Mouse (Mus musculus) midbrain, embryonic 14.5 days (tissue): Measurements from ENCODE around the gene Dnajc16. TPM values are rescaled to one million over a fixed set of nuclear protein-coding genes. Genes with fewer than 3 reads are reported as not detected.
A peak's percentile ranks its signal among the peaks of the same experiment; 100 is the strongest.

ENCODE experiments used
- ATAC-seq: fragments of 200-750 bp; cut with Nextera tagmentation; 2 replicates; pipeline ENCODE4 v1.8.0; 2017; ENCODE audit warnings: moderate number of reproducible peaks, moderate library complexity; ENCODE audit not compliant: low FRiP score, low TSS enrichment
- DNase-seq: peaks from one replicate; pipeline ENCODE4 v3.0.0-alpha.2; 2015
- H3K27ac ChIP-seq: fragments of 300-500 bp; sonication (generic); replicated peaks from 2 replicates; pipeline ENCODE4 v1.5.1; 2014; ENCODE audit warnings: mild to moderate bottlenecking, low read depth, low read length, moderate library complexity
- H3K27me3 ChIP-seq: fragments of 300-500 bp; sonication (generic); 2 replicates; pipeline ENCODE4 v1.6.1; 2014; ENCODE audit warnings: low read length, control low read depth, mixed read lengths; ENCODE audit not compliant: control insufficient read depth, insufficient read depth
- H3K36me3 ChIP-seq: fragments of 300-500 bp; sonication (generic); 2 replicates; pipeline ENCODE4 v1.6.1; 2014; ENCODE audit warnings: low read length, control low read depth; ENCODE audit not compliant: control insufficient read depth, insufficient read depth
- H3K4me1 ChIP-seq: fragments of 300-500 bp; sonication (generic); 2 replicates; pipeline ENCODE4 v1.6.1; 2014; ENCODE audit warnings: mild to moderate bottlenecking, antibody characterized with exemption, low read length, control low read depth; ENCODE audit not compliant: control insufficient read depth, insufficient read depth
- H3K4me2 ChIP-seq: fragments of 300-500 bp; sonication (generic); 2 replicates; pipeline ENCODE4 v1.6.1; 2014; ENCODE audit warnings: mild to moderate bottlenecking, low read length, moderate library complexity
- H3K4me3 ChIP-seq: fragments of 300-500 bp; sonication (generic); replicated peaks from 2 replicates; pipeline ENCODE4 v1.5.1; 2014; ENCODE audit warnings: low read depth, low read length
- H3K9ac ChIP-seq: fragments of 300-500 bp; sonication (generic); replicated peaks from 2 replicates; pipeline ENCODE4 v1.6.1; 2014; ENCODE audit warnings: mild to moderate bottlenecking, low read length, moderate library complexity
- H3K9me3 ChIP-seq: fragments of 300-500 bp; sonication (generic); 2 replicates; pipeline ENCODE4 v1.6.1; 2016; ENCODE audit warnings: low read length, control low read depth, mixed read lengths; ENCODE audit not compliant: control insufficient read depth
- WGBS: fragments of 180-500 bp; shearing (Covaris S2); extraction: QIAGEN DNeasy Blood & Tissue Kit; methylation state at CpG from one replicate; pipeline ENCODE4 v1.1.7; 2014; 5-methylcytosine and 5-hydroxymethylcytosine counted together
- polyA plus RNA-seq: library from polyadenylated mRNA; unstranded; fragments of >200 nt; fragmentation: Nextera tagmentation; extraction: Ambion mirVana; gene quantifications from 2 replicates; pipeline ENCODE4 v1.2.1, GENCODE M21; 2014

Gene Dnajc16
- polyA plus RNA-seq, 1 experiment from 2014 or later: 6.0 TPM

DNA sequence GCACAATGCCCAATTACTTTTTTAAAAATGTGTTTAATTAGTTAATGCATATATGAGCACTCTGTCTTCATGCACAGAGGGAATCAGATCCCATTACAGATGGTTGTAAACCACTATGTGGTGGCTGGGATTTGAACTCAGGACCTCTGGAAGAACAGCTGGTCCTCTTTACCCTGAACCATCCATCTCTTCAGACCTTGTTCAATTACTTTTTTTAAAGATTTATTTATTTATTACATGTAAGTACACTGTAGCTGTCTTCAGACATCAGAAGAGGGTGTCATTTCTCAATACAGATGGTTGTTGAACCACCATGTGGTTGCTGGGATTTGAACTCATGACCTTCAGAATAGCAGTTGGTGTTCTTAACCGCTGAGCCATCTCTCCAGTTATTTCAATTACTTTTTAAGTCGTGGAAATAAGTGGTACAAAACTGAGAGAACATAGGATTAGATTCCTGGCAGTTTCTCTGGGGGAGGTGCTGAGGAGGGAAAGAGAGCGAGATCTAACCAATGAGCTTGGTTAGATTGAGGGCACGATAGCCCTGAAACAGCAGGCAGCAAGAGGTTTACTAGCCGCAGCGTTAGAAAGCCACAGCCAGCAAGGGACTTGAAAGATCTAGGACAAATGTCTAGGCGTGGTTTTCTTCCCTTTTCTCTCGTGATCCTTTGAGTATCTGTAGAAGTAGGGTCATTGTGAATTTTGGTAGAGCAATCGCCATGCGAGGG is 2.0 kb upstream of the Dnajc16 start:
- Histone ChIP-seq H3K36me3 (peaks cover 19% of the 10 kb centered on the region), H3K27ac (peak overlapping the region; percentile 91), H3K4me3 (peak overlapping the region; percentile 75), H3K4me1 (peaks cover 16% of the 10 kb centered on the region), H3K9ac (no peak overlapping the region), H3K27me3 (no peaks in the 10 kb centered on the region), H3K4me2 (peak overlapping the region; percentile 69), H3K9me3 (no peaks in the 10 kb centered on the region)
- WGBS: 11% methylated on average over 10 of the region's 10 CpGs
- DNase-seq (no peak), ATAC-seq (no peak)

DNA sequence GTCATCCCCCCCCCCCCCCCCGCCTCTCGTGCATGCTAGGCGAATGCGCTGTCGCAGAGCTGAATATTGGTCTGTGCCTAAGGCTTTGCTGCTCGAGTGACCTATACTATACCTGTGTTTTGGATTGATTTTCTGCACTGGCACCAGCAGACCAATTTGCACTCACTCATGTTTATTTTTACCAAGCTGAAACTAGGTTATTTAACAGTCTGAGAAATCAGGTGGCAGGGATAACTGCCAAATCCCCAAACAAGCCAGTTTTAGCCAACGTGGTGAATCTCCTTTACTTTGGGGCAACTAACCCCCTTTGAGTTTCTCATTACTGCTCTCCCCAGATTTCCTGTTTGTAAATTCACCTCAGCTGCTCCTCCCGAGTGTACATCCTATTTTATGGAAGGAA is 1.2 kb upstream of the Dnajc16 start:
- 87% methylated on average over 8 of the region's 8 CpGs for WGBS
- H3K4me2 ChIP-seq: no peak overlapping the region
- no peak overlapping the region for H3K27ac ChIP-seq
- H3K36me3 ChIP-seq: peaks cover 19% of the 10 kb centered on the region
- H3K4me1 ChIP-seq: peaks cover 16% of the 10 kb centered on the region
- no peaks in the 10 kb centered on the region for H3K27me3 ChIP-seq
- H3K9ac ChIP-seq: no peak overlapping the region
- H3K9me3 ChIP-seq: no peaks in the 10 kb centered on the region
- H3K4me3 ChIP-seq: no peak overlapping the region
- DNase-seq: no peak
- no peak for ATAC-seq

DNA sequence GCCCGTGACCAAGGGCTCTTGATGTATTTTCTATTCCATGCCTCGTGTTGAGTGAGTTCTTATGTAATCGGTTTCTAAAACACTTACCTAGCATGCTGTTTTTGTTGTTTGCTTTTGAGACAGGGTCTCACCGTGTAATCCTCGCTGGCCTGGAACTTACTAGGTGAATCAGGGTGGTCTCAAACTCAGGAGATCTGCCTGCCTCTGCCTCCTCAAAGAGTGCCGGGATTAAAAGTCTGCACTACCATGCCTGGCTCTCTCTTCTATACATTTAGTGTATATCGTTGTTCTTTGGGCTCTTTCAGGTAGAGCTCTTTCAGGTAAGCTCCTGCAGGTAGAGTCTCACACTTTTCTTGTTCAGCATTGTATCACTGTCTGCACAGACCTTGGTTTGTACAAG is 755 bp upstream of the Dnajc16 start:
- ATAC-seq (no peak), DNase-seq (no peak)
- Histone ChIP-seq H3K4me3 (no peak overlapping the region), H3K27ac (no peak overlapping the region), H3K4me1 (peaks cover 16% of the 10 kb centered on the region), H3K4me2 (no peak overlapping the region), H3K9ac (no peak overlapping the region), H3K27me3 (no peaks in the 10 kb centered on the region), H3K36me3 (peaks cover 21% of the 10 kb centered on the region), H3K9me3 (no peaks in the 10 kb centered on the region)
- WGBS: 91% methylated on average over 7 of the region's 7 CpGs

DNA sequence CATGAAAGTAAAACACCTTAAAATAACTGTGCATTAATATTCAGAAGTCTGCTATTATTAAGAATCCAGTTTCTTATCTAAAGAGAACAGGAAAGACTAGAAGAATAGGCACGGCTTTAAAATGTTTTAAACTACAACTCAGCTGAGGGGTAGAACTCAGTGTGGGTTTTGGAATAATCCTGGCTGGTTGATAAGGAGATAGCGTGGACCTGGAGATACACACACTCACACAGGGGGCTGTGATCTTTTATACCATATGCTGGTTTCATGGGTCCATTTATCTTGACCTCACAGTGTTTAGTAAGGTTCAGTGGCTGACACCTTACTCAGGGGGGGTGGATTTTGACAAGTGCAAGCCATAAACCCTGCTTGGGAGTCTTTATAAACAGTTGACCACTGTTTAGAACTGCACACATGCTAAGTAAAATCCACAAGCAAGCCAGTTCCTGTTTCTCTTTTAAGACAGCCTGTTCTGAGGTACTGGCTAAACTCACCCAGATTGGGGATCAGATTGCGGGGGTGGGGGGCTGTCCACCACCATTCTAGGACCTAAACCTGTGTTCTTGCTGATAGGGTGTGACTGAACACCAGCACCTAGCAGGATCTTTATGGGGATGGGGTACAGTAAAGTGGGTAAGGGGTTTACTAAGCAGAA is 1.0 kb downstream of the Dnajc16 start:
- H3K4me3 ChIP-seq: peak overlapping the region; percentile 96
- H3K27ac ChIP-seq: peak overlapping the region; percentile 77; the same call in 1 of the 2 replicates
- DNase-seq (no peak), ATAC-seq (no peak)
- 55% methylated on average over 3 of the region's 3 CpGs for WGBS
- H3K9ac ChIP-seq: peak overlapping the region; percentile 94
- peaks cover 34% of the 10 kb centered on the region for H3K36me3 ChIP-seq
- H3K4me1 ChIP-seq: peaks cover 10% of the 10 kb centered on the region
- no peaks in the 10 kb centered on the region for H3K27me3 ChIP-seq
- H3K4me2 ChIP-seq: peak overlapping the region; percentile 74
- no peaks in the 10 kb centered on the region for H3K9me3 ChIP-seq

DNA sequence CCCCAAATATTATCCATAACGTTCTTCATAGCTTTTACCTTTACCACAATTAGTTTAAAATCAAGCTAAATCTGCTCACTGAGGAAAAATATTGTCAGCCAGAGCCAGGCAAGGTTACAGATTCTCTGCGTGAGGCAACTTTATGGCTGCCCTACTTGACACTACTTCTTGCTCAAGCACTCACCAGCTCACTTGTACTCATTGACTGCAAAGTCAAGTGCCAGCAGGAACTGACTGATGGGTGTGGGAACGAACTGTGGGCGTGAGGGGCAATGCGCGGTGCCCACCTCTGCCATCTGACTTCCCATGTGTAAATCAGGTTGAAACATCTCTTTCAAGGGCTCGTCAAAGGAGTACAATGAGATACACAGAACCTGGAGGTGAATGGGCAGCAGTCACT is 3.3 kb downstream of the Dnajc16 start:
- 96% methylated on average over 7 of the region's 7 CpGs for WGBS
- ATAC-seq: no peak
- no peak overlapping the region for H3K27ac ChIP-seq
- no peaks in the 10 kb centered on the region for H3K27me3 ChIP-seq
- no peak overlapping the region for H3K9ac ChIP-seq
- H3K4me1 ChIP-seq: peaks cover 6% of the 10 kb centered on the region
- H3K9me3 ChIP-seq: no peaks in the 10 kb centered on the region
- H3K4me2 ChIP-seq: no peak overlapping the region
- DNase-seq: no peak
- H3K36me3 ChIP-seq: peaks cover 57% of the 10 kb centered on the region
- no peak overlapping the region for H3K4me3 ChIP-seq

DNA sequence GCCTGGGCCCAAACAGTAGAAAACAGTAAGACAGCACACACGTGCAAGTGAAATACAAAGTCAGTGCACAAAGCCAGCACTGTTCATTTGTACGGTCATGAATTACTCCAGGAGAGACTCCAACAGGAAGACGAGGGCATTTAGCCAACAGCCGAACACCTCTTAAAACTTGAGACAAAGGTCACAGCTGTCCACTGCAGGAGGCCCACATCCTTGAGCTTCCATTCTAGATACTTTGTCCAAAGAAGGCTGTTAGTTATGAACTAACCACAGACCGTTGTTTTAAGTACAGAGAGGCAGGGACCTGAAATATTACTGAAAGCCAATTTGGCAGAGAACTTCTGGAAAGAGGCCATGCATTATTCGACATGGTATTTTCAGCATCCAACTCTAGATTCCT is 3.7 kb downstream of the Dnajc16 start:
- H3K9me3 ChIP-seq: no peaks in the 10 kb centered on the region
- peaks cover 6% of the 10 kb centered on the region for H3K4me1 ChIP-seq
- no peak overlapping the region for H3K27ac ChIP-seq
- ATAC-seq (no peak), DNase-seq (no peak)
- peaks cover 61% of the 10 kb centered on the region for H3K36me3 ChIP-seq
- WGBS: 84% methylated on average over 6 of the region's 6 CpGs
- H3K4me3 ChIP-seq: no peak overlapping the region
- H3K9ac ChIP-seq: no peak overlapping the region; the same call in 1 of the 2 replicates
- H3K4me2 ChIP-seq: no peak overlapping the region
- H3K27me3 ChIP-seq: no peaks in the 10 kb centered on the region

DNA sequence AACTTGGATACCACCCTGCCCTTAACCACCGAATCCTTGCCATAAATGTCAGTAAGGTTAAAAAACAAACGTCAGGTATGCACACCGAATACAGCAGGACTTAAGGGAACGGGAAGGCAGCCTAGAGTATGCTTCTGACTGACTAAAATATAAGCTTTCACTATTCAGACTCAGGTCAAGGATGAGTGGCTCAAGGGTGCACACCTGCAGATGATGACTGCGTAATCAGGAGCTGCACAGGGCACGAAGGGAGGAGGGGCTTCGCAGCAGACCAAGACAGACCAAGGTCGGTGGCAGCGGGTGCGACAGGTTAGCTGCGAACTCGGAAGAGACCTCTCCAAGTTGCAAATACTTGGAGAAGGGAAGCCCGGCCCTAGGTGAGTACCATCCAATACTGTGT is 4.6 kb downstream of the Dnajc16 start:
- H3K4me1 ChIP-seq: peaks cover 6% of the 10 kb centered on the region
- H3K27me3 ChIP-seq: no peaks in the 10 kb centered on the region
- no peak overlapping the region for H3K27ac ChIP-seq
- 94% methylated on average over 13 of the region's 13 CpGs for WGBS
- no peak for ATAC-seq
- no peaks in the 10 kb centered on the region for H3K9me3 ChIP-seq
- no peak overlapping the region for H3K9ac ChIP-seq
- H3K4me3 ChIP-seq: no peak overlapping the region
- no peak overlapping the region for H3K4me2 ChIP-seq
- DNase-seq: no peak
- peaks cover 70% of the 10 kb centered on the region for H3K36me3 ChIP-seq

DNA sequence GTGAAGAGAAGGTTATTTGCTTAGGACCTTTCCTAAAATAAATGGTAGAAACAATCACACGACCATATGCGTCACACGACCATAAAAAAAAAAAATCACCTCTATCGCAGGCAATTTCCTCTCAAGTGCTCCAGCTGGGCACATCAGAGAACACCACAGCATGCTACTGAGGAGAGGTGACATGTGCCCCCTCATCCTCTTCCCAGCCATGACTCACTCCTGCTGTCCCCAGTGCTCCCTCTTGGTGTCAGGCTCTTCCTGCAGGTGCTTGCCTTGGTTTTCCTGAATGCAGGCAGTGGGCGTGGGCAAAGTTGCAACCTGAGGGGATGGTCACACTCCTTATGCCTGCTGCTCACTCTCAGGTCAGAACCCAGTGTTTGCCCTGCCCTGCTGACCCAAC is 5.9 kb downstream of the Dnajc16 start:
- Histone ChIP-seq H3K27me3 (no peaks in the 10 kb centered on the region), H3K9me3 (no peaks in the 10 kb centered on the region), H3K9ac (no peak overlapping the region), H3K4me1 (peaks cover 4% of the 10 kb centered on the region), H3K4me2 (no peak overlapping the region), H3K36me3 (peaks cover 83% of the 10 kb centered on the region), H3K27ac (no peak overlapping the region), H3K4me3 (no peak overlapping the region)
- ATAC-seq: no peak
- 92% methylated on average over 5 of the region's 5 CpGs for WGBS
- no peak for DNase-seq
